Mouse (Mus musculus) cerebellum, adult 11-12 months (tissue): ENCODE data around the gene Enox1.
"Not testable (repeated sequence)": the region's sequence is repeated elsewhere in the genome, so short reads cannot be mapped to it uniquely, and the experiment has no call there.

Experiments used
- DNase-seq: peaks from one replicate; pipeline ENCODE4 v3.0.0; 2022

The Enox1 gene

DNA sequence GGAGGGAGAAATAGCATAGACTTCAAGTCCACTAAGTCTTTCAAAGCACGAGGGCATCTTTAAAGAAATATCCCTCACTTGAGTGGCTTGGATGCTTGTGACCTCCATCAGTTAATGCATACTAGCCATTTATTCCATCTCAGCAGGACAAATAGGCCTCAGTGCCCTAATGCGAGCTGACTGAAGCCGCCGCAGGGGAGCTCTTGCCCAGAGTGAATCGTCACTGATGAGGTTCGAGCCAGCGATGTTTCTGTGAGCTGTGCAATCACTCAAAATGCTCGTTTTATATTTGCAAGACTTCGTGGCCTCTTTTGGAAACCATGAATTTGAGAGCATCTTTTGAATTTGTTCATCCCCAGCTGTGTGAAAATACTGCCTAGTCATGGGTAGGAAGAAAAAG, 372.6 kb downstream of the Enox1 start:
- DNase-seq = no peak

DNA sequence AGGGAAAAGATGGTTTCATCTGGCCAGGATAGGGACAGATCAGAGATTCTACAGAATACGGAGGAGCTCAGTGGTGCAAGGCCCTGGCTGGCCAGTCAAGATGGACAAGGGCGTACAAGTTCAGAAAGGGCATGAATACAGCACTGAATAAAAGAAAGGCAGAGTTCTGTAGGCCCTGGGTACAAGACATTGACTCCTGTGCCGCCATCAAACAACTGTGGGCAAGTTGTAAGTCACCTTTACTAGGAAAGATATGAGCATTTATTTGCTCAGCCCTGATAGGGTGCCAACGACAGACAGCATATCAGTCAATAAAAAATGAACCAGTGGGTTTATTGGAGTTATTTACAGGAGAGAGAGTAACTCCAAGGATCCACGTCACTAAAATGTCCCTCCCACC, 373.1 kb downstream of the Enox1 start:
- no peak for DNase-seq

DNA sequence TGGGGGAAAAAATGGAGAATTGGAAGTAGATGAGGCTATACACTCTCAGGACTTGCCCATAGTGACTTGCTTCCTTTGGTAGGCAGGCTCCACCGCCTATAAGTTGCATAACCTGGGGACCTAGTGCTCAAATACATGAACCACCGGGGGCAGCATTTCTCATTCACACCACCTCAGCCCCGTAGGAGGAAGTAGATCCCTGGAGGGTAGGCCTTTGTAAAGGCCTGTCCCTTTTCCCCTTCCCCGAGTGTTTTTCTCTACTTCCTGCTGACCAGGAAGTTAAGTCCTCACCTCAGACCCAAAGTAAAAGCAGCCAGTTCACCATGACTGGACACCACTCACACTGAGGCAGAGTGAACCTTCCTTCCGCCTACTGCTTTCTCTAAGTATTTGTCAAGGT, 377.1 kb downstream of the Enox1 start:
- no peak for DNase-seq

DNA sequence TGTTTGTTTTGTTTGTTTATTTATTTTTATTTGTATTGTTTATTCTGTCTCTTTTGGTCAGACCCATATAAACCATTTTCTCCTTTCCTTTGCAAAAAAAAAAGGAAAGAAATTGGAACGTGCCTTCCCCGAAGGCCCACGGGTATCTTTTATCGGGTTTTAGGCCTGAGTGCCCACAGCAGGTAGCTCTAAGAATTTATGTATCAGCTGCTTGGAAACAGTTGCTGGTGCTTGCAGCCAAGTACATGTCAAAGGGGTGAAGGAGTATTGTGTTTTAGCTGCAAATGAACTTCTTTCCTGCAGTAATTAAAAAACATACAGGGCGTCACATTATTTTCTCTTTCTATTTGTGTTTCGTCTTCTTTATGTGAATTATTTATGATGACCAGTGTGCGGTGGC, 377.6 kb downstream of the Enox1 start:
- peak; percentile 36 for DNase-seq

DNA sequence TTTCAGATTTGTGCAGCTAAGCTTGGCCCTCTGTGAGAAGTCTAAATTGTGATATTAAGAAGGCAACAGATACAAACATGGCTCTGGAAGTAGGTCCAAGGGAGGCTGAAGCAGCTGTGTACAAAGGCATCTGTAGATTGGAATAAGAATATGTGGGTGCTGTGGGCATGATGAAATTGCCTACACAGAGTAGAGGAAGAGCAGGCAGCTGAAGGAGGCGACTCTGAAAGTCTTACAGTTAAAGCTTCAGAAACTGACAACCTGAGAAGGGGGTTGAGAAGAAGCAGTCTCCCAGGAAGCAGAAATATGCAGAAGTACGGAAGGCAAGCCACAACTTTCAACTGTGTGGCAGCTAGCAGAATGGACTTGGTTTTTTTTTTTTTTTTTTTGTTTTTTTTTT, 380.0 kb downstream of the Enox1 start:
- no peak for DNase-seq

DNA sequence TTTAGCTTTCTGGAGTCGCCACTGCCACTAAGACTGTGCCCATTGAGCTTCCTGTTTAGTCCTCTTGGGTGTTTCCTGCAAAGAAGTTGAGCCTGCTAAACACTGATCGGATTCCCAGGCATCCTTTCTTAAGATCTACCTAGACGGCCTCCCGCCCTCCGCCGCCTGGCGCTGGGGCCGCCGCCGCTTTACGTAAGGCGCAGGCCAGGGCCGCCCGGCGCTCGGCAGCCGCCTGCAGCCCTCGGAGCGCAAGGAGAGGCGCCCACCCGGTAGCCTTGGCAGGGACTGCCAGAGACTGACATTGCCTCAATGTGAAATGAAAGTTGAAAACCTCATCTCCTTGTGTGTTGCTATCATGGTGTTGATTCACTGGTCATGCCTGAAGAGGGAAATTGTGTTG, 383.0 kb downstream of the Enox1 start:
- not testable (repeated sequence) for DNase-seq

DNA sequence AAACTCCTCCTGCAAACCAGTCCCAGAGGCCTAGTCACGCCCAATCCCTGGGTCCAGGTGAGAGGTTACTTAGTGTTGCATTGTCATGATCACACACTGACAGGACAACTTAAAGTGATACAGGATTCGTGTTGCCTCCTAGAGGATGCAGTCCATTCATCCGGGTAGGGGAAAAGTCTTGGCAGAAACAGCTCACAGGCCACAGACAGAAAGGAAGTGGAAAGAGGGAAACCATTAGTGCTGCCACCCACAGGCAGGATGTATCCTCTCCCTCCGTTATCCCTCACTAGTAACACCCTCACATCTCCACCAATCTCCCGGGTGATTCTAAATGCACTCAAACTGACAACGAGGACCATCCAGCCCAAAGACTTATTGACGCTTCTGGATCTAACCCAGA, 385.4 kb downstream of the Enox1 start:
- no peak for DNase-seq

DNA sequence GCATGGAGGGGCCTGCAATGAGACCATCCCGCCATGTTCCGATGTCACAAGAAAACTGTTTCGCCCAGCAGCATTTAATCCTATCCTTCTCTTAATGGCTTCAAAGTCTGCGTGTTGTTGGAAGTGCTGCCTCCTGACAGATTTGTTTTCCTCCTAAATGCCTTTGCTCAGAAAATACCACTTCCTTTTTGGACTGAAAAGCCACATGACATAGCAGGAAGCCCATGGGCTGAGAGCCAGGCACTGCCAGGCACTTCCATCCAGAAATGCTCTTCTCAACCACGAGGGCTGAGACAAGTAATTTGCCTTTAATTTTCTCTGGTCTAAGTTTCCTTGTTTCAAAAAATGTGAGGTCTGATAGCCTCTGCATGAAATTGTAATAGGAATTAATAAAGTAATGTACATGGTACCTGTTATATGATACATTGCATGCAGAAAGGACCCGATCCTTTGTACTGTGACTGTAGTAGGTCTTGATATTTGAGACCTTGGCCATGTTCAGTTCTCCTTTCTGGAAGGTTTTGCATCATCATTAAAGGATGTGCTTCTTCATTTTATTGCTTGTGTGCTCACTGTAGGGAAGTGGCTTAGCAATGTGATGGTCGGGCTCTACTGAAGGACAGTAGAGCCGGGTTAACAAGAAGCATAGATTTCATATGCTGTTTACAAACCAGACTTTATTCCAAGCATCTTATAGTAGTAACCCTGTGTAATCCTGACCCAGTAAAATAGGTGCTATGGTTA, 390.1 kb downstream of the Enox1 start:
- peak; percentile 48 for DNase-seq

DNA sequence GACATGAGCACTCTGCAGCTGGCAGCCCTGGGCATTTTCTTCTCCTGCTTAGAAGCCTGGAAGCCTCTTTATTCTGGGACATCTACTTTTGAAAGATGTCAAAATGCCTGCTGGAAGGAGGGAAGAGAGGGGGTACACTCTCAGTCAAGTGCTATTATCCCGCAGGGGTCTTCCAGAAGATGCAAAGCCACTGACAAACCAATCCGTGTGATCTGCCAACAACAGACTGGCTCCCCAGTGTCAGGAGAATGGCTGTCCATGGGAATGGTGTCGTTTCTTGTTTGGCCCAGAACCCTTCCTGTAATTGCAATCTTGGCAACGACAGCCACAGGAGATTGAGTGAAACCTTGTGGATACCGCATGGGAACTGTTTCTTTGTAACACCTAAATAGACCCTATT, 390.8 kb downstream of the Enox1 start:
- DNase-seq = peak; percentile 35

DNA sequence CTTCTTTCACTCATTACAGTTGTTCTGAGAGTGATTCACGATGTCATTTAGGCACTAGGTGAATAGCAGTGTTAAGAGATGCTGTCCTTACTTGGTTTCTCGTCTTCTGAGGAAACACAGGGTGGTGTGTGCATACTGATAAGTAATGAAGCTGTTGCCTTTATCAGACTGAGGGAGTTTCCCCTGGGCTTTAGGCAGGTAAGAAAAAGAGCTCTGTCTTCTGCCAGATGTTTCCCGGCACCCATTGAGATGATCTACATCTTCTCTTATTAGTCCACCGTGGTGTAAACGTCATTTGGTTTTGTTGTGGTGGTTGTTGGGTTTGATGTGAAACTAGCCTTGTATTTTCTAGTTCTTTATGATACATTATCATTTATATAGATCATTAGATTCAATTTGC, 392.4 kb downstream of the Enox1 start:
- no peak for DNase-seq

DNA sequence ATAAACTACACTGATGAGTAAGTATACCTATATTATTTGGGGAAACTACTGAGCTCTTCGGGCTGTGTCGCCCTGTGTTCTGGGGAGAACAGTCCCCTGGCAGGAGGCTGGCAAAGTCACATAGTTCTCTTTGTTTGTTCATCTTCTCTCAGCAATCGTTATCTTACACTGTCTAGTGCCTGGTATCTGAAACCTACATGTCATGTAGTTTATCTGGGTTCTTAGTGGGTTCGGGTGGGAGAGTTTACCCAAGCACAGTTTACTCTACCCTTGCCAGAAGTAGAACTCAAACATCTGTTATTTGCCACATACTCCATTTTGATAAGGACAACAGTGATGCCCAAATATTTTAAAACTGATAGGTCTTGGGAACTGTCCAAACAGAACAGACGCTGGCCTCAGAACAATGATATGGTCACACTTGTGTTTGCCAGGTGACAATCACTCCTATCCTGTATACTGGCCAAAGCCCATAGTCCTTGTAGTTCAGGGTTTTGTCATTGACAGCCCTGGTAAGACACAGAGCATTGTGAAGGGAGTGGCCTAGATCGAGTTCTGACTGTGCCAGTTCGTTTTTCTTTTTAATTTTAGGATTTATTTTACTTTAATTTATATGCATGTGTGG, 401.0 kb downstream of the Enox1 start:
- DNase-seq = no peak

DNA sequence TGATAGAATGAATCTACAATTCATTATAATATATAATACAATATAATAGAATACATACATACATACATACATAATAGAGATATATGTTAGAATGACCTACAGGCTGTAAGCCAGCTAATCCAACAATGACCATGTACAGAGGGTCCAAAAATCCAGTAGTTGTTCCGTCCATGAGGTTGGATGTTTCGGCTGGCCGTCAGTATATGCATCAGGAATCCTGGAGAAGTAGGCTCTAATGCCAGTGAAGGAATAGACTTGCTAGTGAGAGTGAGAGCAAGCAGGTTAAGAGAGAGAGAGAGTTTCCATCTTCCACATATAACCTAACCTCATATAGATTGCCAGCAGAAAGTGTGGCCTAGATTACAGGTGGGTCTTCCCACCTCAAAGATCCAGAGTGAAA, 402.3 kb downstream of the Enox1 start:
- DNase-seq = no peak

DNA sequence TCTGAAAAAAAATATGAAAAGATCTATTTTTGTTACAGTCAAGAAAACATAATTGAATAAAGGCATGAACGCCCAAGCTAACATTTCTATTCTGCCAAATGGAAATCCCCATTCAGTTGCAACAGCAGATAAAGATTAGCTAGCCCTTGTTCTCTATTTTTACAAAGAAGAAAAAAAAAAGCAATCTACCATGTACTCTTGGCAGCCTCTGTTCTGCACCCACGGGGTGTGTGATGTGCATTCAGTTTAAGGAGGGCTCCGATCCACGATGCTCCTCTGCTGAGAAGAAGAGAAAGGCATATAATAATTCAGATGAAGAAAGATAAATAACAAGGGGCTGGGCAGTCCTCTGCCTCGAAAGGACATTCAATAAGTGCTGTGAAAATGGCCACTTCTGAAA, 403.2 kb downstream of the Enox1 start:
- no peak for DNase-seq

DNA sequence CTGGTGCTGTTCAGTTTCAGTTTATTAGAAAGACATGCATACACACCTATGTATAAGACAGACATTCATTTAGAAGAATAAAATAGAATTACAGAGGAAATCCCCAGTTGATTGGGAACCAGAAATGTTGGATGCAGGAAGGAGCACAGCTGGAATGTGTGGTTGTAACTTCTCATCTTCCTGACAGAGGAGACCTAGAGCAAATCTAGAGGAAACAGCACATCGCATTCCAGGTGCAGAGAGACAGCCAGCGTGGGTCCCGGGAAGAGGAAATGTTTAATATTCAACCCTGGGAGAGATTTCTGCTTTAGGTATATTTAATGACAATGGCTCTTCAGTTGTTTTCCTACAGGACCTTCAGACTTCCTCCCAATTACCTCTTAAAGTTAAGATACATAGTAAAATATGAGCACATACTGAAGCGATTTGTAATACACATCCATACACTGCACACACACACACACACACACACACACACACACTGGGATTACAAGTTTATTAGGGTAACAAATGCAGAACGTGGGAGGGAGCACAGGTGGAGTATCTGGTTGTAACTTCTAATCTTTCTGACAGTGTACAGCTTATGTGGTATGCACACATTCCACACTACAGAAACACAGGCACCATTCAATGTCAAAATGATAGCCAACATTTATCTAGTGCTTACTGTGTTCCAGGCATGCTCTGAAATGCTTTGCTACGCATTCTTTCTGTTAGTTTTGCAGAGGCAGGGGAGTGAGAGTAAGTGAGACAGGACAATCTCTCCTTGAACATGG, 405.4 kb downstream of the Enox1 start:
- no peak for DNase-seq

DNA sequence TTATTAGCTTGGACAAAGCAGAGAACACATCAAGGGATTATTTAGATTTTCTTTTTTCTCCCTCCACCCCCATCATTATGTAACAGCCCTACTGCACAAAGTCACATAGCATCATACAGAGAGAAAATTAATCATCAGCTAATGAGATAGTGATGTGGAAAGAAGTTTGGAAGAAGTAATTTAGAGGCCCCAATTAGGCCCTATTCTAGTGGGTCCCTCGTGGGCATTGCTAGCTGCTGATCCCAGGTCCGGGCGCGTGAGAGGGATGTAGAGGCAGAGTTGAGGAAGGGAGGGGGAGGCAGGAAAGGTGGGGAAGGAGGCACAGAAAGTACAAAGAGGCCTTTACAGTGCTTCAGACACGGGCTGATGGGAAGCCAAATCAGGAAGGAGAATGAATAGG, 407.4 kb downstream of the Enox1 start:
- no peak for DNase-seq

DNA sequence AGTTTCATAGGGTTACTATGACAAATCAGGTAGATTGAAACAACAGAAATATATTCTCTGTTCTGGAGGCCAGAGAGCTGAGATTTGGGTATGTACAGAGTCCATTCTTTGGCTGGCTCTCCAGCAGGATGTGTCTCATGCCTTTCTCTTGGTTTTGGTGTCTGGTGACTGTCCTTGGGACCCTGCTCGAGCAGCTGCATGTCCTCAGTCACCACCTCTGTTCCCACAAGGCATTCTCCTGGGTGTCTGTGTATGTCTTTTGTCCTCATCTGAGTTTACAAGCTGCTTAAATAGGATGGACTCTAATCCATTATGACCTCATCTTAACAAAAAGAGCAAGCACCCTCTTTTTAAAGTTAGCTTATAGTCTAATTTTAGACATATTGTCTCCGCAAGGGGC, 410.6 kb downstream of the Enox1 start:
- DNase-seq = no peak

DNA sequence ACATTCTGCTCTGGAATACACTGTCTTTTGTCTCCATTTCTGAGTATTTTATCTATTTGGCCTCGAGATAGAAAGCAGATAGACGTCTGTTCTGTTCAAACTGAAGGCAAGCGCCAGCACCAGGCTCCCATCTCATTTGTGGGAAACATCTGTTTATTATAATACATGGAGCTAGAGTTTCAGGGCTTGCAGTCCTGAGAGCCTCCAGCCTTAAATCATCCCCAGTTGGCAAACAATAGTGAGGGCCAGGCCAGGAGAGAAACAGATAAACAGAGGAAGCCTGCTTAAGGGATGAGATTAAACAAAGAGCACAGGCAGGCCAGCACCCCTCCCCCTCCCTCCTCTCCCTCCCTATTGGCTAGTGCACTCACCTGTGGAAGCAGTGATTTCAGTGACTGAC, 417.9 kb downstream of the Enox1 start:
- no peak for DNase-seq

DNA sequence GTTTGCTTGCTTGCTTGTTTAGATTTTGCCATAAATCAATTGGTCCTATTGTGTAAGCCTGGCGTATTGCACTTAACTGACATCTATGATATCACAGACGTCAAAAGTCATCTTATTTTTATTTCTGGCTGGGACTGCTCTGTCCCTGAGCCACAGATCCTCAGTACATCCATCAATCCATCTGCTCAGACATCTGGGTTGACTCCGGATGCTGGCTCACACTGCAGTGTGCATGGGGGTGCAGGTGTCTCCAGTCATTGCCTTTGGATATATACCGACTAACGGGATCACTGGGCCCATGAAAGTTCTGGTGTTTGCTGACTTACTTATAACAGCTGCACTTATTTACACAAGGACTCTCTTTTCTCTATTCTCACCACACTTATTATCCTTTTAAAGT, 419.8 kb downstream of the Enox1 start:
- DNase-seq = no peak

DNA sequence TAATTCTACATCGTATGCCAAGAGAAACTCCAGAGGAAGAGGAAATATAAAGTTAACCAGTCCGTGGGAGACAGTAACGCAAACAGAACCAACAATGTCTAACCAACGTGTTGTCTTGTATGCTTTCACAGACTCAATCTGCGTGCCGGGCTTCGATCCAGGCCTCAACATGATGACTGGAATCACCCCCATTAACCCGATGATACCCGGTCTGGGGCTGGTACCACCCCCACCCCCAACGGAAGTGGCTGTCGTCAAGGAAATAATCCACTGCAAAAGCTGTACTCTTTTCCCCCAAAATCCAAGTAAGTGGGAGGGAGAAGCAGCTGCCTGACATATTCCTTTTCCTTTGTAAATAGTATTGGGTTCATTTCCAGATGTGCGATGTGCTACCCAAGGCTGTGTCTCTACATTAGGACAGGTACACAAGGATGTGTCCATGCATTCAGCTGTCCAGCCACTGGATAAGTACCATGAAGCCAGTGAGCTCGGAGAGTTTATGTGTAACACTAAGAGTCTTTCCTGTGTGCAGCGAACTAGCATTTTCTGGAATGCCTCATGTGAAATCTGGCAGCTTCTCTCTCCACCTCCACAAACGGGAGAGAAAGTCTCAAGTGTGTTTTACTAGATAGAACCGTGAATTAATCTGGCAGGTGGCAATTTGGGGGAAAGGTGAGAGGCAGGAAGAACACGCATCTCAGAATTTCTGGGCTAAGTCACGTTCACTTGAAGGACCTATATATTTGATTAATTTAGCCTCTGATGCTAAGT, 421.1 kb downstream of the Enox1 start:
- DNase-seq = no peak

DNA sequence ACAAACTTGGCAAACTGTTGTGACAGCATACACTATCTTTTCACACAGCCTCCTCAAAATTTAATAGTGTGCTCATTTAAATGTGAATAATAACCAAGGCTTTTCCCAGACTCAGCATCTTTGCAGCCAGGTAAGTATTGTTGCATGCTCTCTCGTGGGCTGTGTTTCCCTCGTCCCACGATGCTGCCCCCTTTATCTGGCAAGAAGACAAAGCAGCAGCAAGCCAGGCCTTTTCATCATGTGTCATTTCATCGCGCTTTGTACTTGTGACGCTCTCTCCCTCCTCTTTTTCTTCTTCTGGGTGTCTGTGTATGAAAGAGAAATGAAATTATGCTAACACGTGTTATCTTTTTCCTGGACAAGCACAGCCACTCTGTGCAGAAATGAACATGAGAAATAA, 421.8 kb downstream of the Enox1 start:
- DNase-seq = no peak

DNA sequence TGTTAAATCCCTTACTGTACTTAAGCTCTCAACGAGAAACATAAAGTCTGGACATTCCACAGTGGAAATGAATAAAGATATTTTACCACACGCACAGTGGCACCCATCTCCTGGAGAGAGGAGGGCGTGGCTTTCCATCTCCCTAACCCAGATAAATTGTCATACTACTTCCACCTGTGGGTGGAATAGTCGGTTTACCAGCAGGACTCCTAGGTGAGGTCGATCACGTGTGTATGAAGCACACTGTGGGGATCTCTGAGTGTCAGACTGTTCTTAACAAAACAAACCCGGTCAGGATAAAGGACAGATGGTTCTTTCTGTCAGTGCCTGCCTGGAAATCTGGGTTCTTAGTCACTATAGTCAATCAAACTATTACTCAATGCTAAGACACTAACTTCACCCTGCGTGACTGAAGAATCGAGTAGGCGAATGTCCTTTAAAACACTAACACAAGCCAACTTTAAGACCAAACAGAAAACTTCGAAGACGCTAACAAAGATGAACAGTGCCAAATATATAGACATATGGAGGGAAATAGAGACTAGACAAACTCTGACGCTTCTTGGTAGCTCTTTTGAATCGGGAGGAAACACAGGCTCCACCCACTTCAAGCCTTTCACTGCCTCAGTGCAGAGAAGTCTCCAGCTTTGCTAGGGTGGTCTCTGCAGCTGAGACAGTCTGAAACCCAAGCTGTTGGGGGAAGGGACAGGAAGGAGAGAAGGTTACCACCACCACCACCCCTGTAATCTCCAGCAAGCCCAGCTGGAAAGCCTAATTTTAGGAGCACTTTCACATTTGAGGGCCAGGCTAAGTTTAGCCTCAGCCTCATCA, 423.8 kb downstream of the Enox1 start:
- no peak for DNase-seq

DNA sequence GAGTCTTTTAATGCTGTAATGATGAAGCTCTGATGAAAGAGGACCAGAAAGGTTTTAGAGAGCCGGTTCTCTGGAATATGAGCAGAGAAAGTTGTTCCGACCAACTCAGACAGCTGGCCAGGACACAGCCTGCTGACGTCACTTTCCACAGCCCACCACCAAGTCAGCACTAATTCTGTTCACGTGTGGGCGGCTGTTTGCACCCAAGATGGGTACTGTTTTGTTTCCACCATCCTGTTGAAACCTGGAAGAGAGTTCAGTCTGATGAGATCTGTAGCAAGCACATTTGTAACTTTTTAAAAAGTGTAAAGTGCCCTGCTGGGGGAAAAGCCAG, 424.3 kb downstream of the Enox1 start:
- DNase-seq = no peak

DNA sequence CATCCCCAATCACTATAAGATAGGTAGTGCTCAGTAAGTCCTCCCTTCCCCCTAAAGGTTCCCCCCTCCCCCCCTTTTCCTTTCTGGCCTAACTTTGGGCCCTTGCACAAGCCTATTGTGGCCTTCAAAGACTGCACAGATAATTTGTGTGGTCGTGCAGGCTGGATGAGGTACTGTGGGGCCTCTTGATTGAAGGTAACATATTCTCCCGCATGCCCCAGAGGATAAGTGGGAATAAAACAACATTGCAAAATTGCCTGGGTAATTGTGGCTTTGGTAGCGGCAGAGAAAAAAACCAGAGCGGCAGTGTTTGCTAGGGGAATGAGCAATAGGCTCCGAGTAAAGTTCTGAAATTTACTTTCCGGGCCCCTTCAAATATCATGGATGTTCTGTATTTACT, 425.1 kb downstream of the Enox1 start:
- DNase-seq = no peak
